Mouse (Mus musculus) spleen, postnatal 14 days (tissue): ENCODE data around the gene Cenpb.
"Not testable (repeated sequence)": the region's sequence is repeated elsewhere in the genome, so short reads cannot be mapped to it uniquely, and the experiment has no call there.

ENCODE experiments used
- DNase-seq, 2 experiments: peaks; one replicate each; pipeline ENCODE4 v3.0.0; 2021 to 2022; ENCODE audit warnings: low spot score in 2 of 2

Gene Cenpb

GRCm38 (mm10) chr2:131179990-131180587 lies at the start of gene Cenpb:
Gene Cenpb, minus strand, starts transcription at chr2:131180067.
- DNase-seq: peak; percentile 61 to 80

GRCm38 (mm10) chr2:131227243-131227642 lies 47.4 kb upstream of the Cenpb start:
- no peak for DNase-seq

GRCm38 (mm10) chr2:131226669-131227068 lies 46.8 kb upstream of the Cenpb start:
- DNase-seq: not testable (repeated sequence)

- DNase-seq: no peak
Observed at GRCm38 (mm10) chr2:131225178-131225577, 45.3 kb upstream of the Cenpb start.

GRCm38 (mm10) chr2:131223569-131223968 lies 43.7 kb upstream of the Cenpb start:
- DNase-seq: no peak

GRCm38 (mm10) chr2:131222562-131222961 lies 42.7 kb upstream of the Cenpb start:
- DNase-seq: no peak

- no peak for DNase-seq
Observed at GRCm38 (mm10) chr2:131221853-131222515, 42.1 kb upstream of the Cenpb start.

GRCm38 (mm10) chr2:131220030-131220429 lies 40.2 kb upstream of the Cenpb start:
- no peak for DNase-seq

- no peak for DNase-seq
Observed at GRCm38 (mm10) chr2:131215941-131216858, 36.3 kb upstream of the Cenpb start.

GRCm38 (mm10) chr2:131213773-131214172 lies 33.9 kb upstream of the Cenpb start:
- DNase-seq: no peak

GRCm38 (mm10) chr2:131211026-131211615 lies 31.3 kb upstream of the Cenpb start:
- no peak for DNase-seq

GRCm38 (mm10) chr2:131209969-131210792 lies 30.3 kb upstream of the Cenpb start:
- peak; percentile 85 to 94 for DNase-seq

- DNase-seq: no peak
Observed at GRCm38 (mm10) chr2:131209125-131209795, 29.4 kb upstream of the Cenpb start.

- no peak for DNase-seq
Observed at GRCm38 (mm10) chr2:131208356-131208755, 28.5 kb upstream of the Cenpb start.

GRCm38 (mm10) chr2:131206778-131207177 lies 26.9 kb upstream of the Cenpb start, which contains the start of gene Ap5s1:
Gene Ap5s1, plus strand, starts transcription at chr2:131207078.
- no peak for DNase-seq

- no peak for DNase-seq
Observed at GRCm38 (mm10) chr2:131205521-131206182, 25.8 kb upstream of the Cenpb start.

GRCm38 (mm10) chr2:131204410-131204981 lies 24.6 kb upstream of the Cenpb start:
- DNase-seq: peak in 1 of 2 experiments; percentile 44

GRCm38 (mm10) chr2:131203816-131204409 lies 24.0 kb upstream of the Cenpb start:
- no peak for DNase-seq

GRCm38 (mm10) chr2:131201262-131201661 lies 21.4 kb upstream of the Cenpb start:
- DNase-seq: no peak
